Mouse (Mus musculus) heart, adult 2 months (tissue): ENCODE data around the gene Wdr24.

Experiments
- CTCF ChIP-seq: fragments of 200-600 bp; IDR thresholded peaks from 2 replicates; pipeline ENCODE4 v1.8.1; 2022; ENCODE audit warnings: antibody characterized with exemption, mild to moderate bottlenecking, moderate library complexity
- EP300 ChIP-seq: fragments of 200-500 bp; IDR thresholded peaks from 2 replicates; pipeline ENCODE4 v1.6.1; 2011; ENCODE audit warnings: low read depth, low read length, control low read depth; ENCODE audit not compliant: insufficient read depth
- POLR2A ChIP-seq: fragments of 200-500 bp; IDR thresholded peaks from 2 replicates; pipeline ENCODE4 v1.6.1; 2011; ENCODE audit warnings: mild to moderate bottlenecking, low read depth, low read length, control low read depth; ENCODE audit not compliant: insufficient read depth

- TF ChIP-seq CTCF (no peak), POLR2A (no peak), EP300 (no peak)
Measured at GRCm38 (mm10) chr17:25863681-25864080, 40.3 kb downstream of the Wdr24 start.
